Mouse (Mus musculus): ENCODE results near the gene Nt5dc3.

DNA sequence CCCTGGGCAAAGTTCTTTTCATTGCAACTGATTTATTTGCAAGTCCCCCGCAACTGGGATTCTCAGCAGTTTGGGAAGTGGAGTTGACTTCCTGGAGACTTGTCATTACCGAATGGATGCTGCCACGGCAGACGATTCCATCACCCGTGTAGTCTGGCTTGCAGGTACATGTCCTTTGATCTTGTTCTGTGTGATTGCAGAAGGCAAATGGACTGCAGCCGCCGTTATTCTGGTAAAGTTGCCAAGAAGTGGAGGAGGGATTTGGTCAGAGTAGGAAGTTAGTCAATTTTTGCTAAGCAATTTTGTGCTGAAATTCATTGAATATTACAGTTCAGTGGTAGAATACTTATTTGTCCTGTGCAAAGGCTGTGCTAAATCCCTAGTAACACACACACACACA lies 99.9 kb downstream of the Nt5dc3 start:
- TF ChIP-seq POLR2A (IDR thresholded peaks at IDR 0.05; ENCODE audit: low read depth, low read length), result no peak
- TF ChIP-seq CTCF (IDR thresholded peaks at IDR 0.05; ENCODE audit: extremely low read depth, insufficient read depth, insufficient read length, insufficient replicate concordance), result no peak
